9 mouse cellular contexts compared by ENCODE assay signal in genomic region chr7:127016481-127016485, GRCm38 (mm10). TPM values are rescaled to one million over a fixed set of nuclear protein-coding genes. Genes with fewer than 3 reads are reported as not detected.
DNase-seq lines count a peak whose midpoint lies in the region; ATAC-seq and TF ChIP-seq lines count a peak whose summit lies in the region.
"Had no signal": no experiment of that assay in that cellular context is flagged by ENCODE, and none has a peak within 500 bp of the region (broad histone marks: within the 10 kb centered on the region; RNA-seq: fewer than 3 reads in every experiment).

Gene Pagr1b, minus strand, starts transcription at chr7:127016484.

- peak within 1 kb of the TSS; percentile 91 for H3K9ac ChIP-seq in neural tube, embryonic 11.5 days (ENCODE audit: low read length)
- peak within 1 kb of the TSS; percentile 94 for H3K9ac ChIP-seq in liver, embryonic 11.5 days (ENCODE audit: low read depth, low read length)
- H3K9ac ChIP-seq in stomach, postnatal 0 days (ENCODE audit: low read length) = peak within 1 kb of the TSS; percentile 74

- intact Hi-C loops in left cerebral cortex, postnatal 25 days (cut with DNase I) = loop anchor here (2.0 kb wide), 2 partner anchors 89 to 153 kb away; partner anchors contain the start of gene Ino80e

- H3K27me3 ChIP-seq in cerebellum, adult 2 months (ENCODE audit: control insufficient read depth, insufficient read depth, low read length) = no peaks in the 10 kb centered on the region
- H3K27me3 ChIP-seq in neural tube, embryonic 11.5 days (ENCODE audit: control insufficient read depth, insufficient read depth, low read length) = no peaks in the 10 kb centered on the region
- no peaks in the 10 kb centered on the region for H3K27me3 ChIP-seq in liver, embryonic 11.5 days (replicated peaks; ENCODE audit: control insufficient read depth, insufficient read depth, low read length)
- H3K27me3 ChIP-seq in stomach, postnatal 0 days (ENCODE audit: control insufficient read depth, insufficient read depth, low read length) = no peaks in the 10 kb centered on the region

- TF ChIP-seq EP300 in stomach, postnatal 0 days (optimal IDR thresholded peaks at IDR 0.05) = no peak

- no peaks in the 10 kb centered on the region for H3K9me3 ChIP-seq in neural tube, embryonic 11.5 days (ENCODE audit: control insufficient read depth, low read length)
- no peaks in the 10 kb centered on the region for H3K9me3 ChIP-seq in liver, embryonic 11.5 days (ENCODE audit: control insufficient read depth, low read length)
- no peaks in the 10 kb centered on the region for H3K9me3 ChIP-seq in stomach, postnatal 0 days (ENCODE audit: control insufficient read depth, low read length)

- peaks cover 8% of the 10 kb centered on the region for H3K36me3 ChIP-seq in neural tube, embryonic 11.5 days (ENCODE audit: control insufficient read depth, insufficient read depth, low read length)
- H3K36me3 ChIP-seq in liver, embryonic 11.5 days (ENCODE audit: control insufficient read depth, insufficient read depth, low read length) = peaks cover 13% of the 10 kb centered on the region
- no peaks in the 10 kb centered on the region for H3K36me3 ChIP-seq in stomach, postnatal 0 days (ENCODE audit: control insufficient read depth, insufficient read depth, low read length)

- no peak for DNase-seq in cerebellum, adult 2 months
- no peak for DNase-seq in cerebellum, postnatal 4 days (ENCODE audit: low spot score in 2 of 2)
- no peak for DNase-seq in neural tube, embryonic 11.5 days (ENCODE audit: low spot score)
- no peak for DNase-seq in neural tube, embryonic 10.5 days (ENCODE audit: extremely low spot score, low spot score)
- DNase-seq in liver, embryonic 11.5 days (ENCODE audit: low spot score) = no peak
- DNase-seq in stomach, postnatal 0 days (ENCODE audit: low spot score) = no peak
- DNase-seq in urinary bladder, postnatal 36 days (ENCODE audit: low spot score in 2 of 2) = no peak
- no peak for DNase-seq in left cerebral cortex, postnatal 25 days (ENCODE audit: low spot score in 2 of 2)

- TF ChIP-seq CTCF in cerebellum, adult 2 months (IDR thresholded peaks at IDR 0.05; ENCODE audit: borderline replicate concordance, insufficient read depth, low read depth, low read length) = no peak
- TF ChIP-seq CTCF in stomach, postnatal 0 days (IDR thresholded peaks at IDR 0.05; ENCODE audit: low read depth) = no peak

- peak within 1 kb of the TSS; percentile 93 for H3K4me3 ChIP-seq in cerebellum, adult 2 months (replicated peaks; ENCODE audit: insufficient read depth, low read depth, low read length)
- H3K4me3 ChIP-seq in neural tube, embryonic 11.5 days (ENCODE audit: low read depth, low read length) = peak within 1 kb of the TSS; percentile 76
- peak within 1 kb of the TSS; percentile 86 for H3K4me3 ChIP-seq in liver, embryonic 11.5 days (ENCODE audit: low read depth, low read length)
- peak within 1 kb of the TSS; percentile 66 for H3K4me3 ChIP-seq in stomach, postnatal 0 days (ENCODE audit: low read depth, low read length)

- no peak for TF ChIP-seq POLR2A in cerebellum, adult 2 months (IDR thresholded peaks at IDR 0.05; ENCODE audit: borderline replicate concordance, insufficient read depth, low read length)

- H3K4me1 ChIP-seq in cerebellum, adult 2 months (ENCODE audit: control insufficient read depth, insufficient read depth, low read length) = peaks cover 25% of the 10 kb centered on the region
- peaks cover 20% of the 10 kb centered on the region for H3K4me1 ChIP-seq in neural tube, embryonic 11.5 days (ENCODE audit: control insufficient read depth, insufficient read depth, low read length)
- H3K4me1 ChIP-seq in liver, embryonic 11.5 days (replicated peaks; ENCODE audit: control insufficient read depth, insufficient read depth, low read length) = peaks cover 49% of the 10 kb centered on the region
- peaks cover 4% of the 10 kb centered on the region; the same call in 1 of the 2 replicates for H3K4me1 ChIP-seq in stomach, postnatal 0 days (replicated peaks; ENCODE audit: control insufficient read depth, insufficient read depth)

- H3K27ac ChIP-seq in cerebellum, adult 2 months (ENCODE audit: insufficient read depth, low read length) = peak within 1 kb of the TSS; percentile 98
- H3K27ac ChIP-seq in neural tube, embryonic 11.5 days (ENCODE audit: low read depth, low read length) = peak within 1 kb of the TSS; percentile 91
- peak within 1 kb of the TSS; percentile 95 for H3K27ac ChIP-seq in liver, embryonic 11.5 days (ENCODE audit: low read depth, low read length)
- H3K27ac ChIP-seq in stomach, postnatal 0 days (replicated peaks) = peak within 1 kb of the TSS; percentile 96

- peak within 1 kb of the TSS; percentile 92 for H3K4me2 ChIP-seq in neural tube, embryonic 11.5 days (ENCODE audit: low read depth)
- H3K4me2 ChIP-seq in liver, embryonic 11.5 days = peak within 1 kb of the TSS; percentile 98
- peak within 1 kb of the TSS; percentile 94 for H3K4me2 ChIP-seq in stomach, postnatal 0 days (replicated peaks; ENCODE audit: low read depth)

- ATAC-seq in neural tube, embryonic 11.5 days (ENCODE audit: insufficient read depth, low FRiP score, low TSS enrichment) = no peak
- no peak for ATAC-seq in liver, embryonic 11.5 days (replicated peaks; ENCODE audit: low FRiP score)
- no peak for ATAC-seq in stomach, postnatal 0 days (ENCODE audit: low FRiP score, low TSS enrichment)

RNA-seq across cellular contexts. Expression of gene Pagr1b, which starts in this region (rescaled TPM):
- polyA plus RNA-seq in cerebellum, adult 2 months (2012; rRNA removed) = 2.8 and 5.2 TPM in 2 replicates
- 1.1 TPM in 1 of 2 replicates, not detected in the other for polyA plus RNA-seq in neural tube, embryonic 11.5 days (2014; fragmentation: Nextera tagmentation; extraction: Ambion mirVana)
- 0.41 TPM in 1 of 2 replicates, not detected in the other for polyA plus RNA-seq in liver, embryonic 11.5 days (2014; fragmentation: Nextera tagmentation; extraction: Ambion mirVana)
- 0.42 TPM in 1 of 2 replicates, not detected in the other for polyA plus RNA-seq in stomach, postnatal 0 days (2015; fragmentation: Nextera tagmentation; extraction: Ambion mirVana)
- total RNA-seq in left cerebral cortex, postnatal 25 days (2021) = 1 to 10 TPM in 1 of 2 experiments, under 1 TPM in 1; 0.66 to 2.3 TPM
- total RNA-seq: layer of hippocampus, adult 18-20 months had no signal
